ENCODE assay signal across 8 mouse cellular contexts in the genomic region with DNA sequence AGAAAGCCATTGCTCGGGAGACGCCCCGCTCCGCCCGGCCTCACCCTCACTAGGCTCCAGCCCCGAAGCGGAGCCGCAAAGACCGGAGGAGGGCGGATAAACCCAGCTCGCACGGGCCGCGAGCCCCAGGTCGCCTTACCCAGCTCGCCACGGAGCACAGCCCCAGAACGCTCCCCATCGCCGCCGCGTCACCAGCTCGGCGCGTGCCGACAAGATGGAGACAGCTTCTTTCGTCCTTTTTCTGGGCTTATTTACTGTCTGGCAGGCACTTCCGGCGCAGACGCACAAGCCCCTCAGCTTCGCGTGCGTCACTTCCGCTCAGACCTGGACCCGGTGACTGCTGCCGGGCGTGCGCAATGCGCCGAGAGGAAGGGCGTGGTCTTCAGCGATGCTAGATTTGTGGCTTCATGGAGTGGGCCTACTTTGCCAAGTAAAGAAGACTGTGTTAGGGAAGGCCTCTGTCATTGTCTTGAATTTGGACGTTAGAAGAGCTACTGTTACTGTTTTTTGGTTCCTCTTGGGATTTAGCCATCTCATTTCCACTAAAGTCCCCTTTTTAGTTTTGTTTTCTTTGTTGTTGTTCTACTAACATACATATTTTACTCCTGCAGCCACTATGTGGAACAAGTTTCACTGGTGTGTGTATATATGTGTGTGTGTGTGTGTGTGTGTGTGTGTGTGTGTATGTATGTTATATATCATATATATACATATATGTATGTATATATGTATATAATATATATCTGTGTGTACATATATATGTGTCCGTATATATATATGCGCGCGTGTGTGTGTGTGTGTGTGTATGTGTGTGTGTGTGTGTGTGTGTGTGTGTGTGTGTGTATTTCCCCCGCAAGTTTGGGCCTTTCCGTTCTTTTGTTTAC. TPM values are rescaled to one million over a fixed set of nuclear protein-coding genes. Genes with fewer than 3 reads are reported as not detected.
A peak's percentile ranks its signal among the peaks of the same experiment; 100 is the strongest.
DNase-seq lines count a peak whose midpoint lies in the region; ATAC-seq and TF ChIP-seq lines count a peak whose summit lies in the region.

A gene (minus strand): TSS at position 313 of the 884 bp plus-strand sequence.

- H3K27me3 ChIP-seq in hindbrain, postnatal 0 days (ENCODE audit: insufficient read depth, low read length) = no peaks in the 10 kb centered on the region

- 12% methylated on average over 49 of the region's 49 CpGs for WGBS in hindbrain, postnatal 0 days

- peak; percentile 97 for DNase-seq in ZHBTc4 (ENCODE audit: low read depth, low spot score)
- DNase-seq in gastrocnemius, adult 2 months = peak; percentile 97
- peak; percentile 99 for DNase-seq in hindbrain, postnatal 0 days (ENCODE audit: low spot score)
- peak; percentile 94 for DNase-seq in left cerebral cortex, adult 2 months (ENCODE audit: extremely low spot score in 1 of 2, low spot score in 2 of 2)
- DNase-seq in right cerebral cortex, adult 2 months (ENCODE audit: low spot score in 2 of 2) = peak; percentile 95 to 96
- peak; percentile 95 for DNase-seq in urinary bladder, postnatal 14 days (ENCODE audit: low spot score)

- intact Hi-C loops in gastrocnemius, adult 2 months (cut with DNase I) = loop anchor here (1.0 kb wide), 1 partner anchor 46 kb away; a partner anchor contains a TSS
- intact Hi-C loops in left cerebral cortex, adult 2 months (cut with DNase I) = loop anchor here (5.0 to 10.0 kb wide), 2 partner anchors 100 to 722 kb away; a partner anchor contains a TSS

- H3K4me1 ChIP-seq in hindbrain, postnatal 0 days (ENCODE audit: insufficient read depth, low read length) = peaks cover 20% of the 10 kb centered on the region

- ATAC-seq in common myeloid progenitor, adult 5-6 weeks (replicated peaks; ENCODE audit: low read depth, poor library complexity, severe bottlenecking) = peak; percentile 99
- peak; percentile 100 for ATAC-seq in hindbrain, postnatal 0 days
- ATAC-seq in megakaryocyte, adult 5-6 weeks (ENCODE audit: poor library complexity, severe bottlenecking) = peak; percentile 97

- H3K9ac ChIP-seq in hindbrain, postnatal 0 days (replicated peaks; ENCODE audit: low read length) = peak within 1 kb of the TSS; percentile 94

- peak within 1 kb of the TSS; percentile 75 for H3K4me3 ChIP-seq in gastrocnemius, adult 2 months
- peak within 1 kb of the TSS; percentile 98 for H3K4me3 ChIP-seq in hindbrain, postnatal 0 days (ENCODE audit: low read length)
- H3K4me3 ChIP-seq in left cerebral cortex, adult 2 months = peak within 1 kb of the TSS; percentile 91

- no peaks in the 10 kb centered on the region for H3K36me3 ChIP-seq in hindbrain, postnatal 0 days (ENCODE audit: insufficient read depth, low read length)

- no peaks in the 10 kb centered on the region for H3K9me3 ChIP-seq in hindbrain, postnatal 0 days (ENCODE audit: low read length)

- H3K4me2 ChIP-seq in hindbrain, postnatal 0 days (ENCODE audit: low read depth, low read length) = peak within 1 kb of the TSS; percentile 84

- peak within 1 kb of the TSS; percentile 96 for H3K27ac ChIP-seq in gastrocnemius, adult 2 months
- peak within 1 kb of the TSS; percentile 98 for H3K27ac ChIP-seq in hindbrain, postnatal 0 days
- peak within 1 kb of the TSS; percentile 95 for H3K27ac ChIP-seq in left cerebral cortex, adult 2 months

- TF ChIP-seq CTCF in gastrocnemius, adult 2 months (IDR thresholded peaks at IDR 0.05) = no peak
- no peak for TF ChIP-seq CTCF in hindbrain, postnatal 0 days (IDR thresholded peaks at IDR 0.05; ENCODE audit: low read depth)
- TF ChIP-seq CTCF in left cerebral cortex, adult 2 months (IDR thresholded peaks at IDR 0.05) = no peak

RNA-seq across cellular contexts. Expression of the gene that starts here (rescaled TPM):
- 59.5 and 83.8 TPM in 2 replicates for total RNA-seq in common myeloid progenitor, adult 5-6 weeks (2017)
- total RNA-seq in gastrocnemius, adult 2 months (2021) = 100 to 1,000 TPM; 180 to 183 TPM
- total RNA-seq in hindbrain, postnatal 0 days (2014; rRNA removed) = 323 and 327 TPM in 2 replicates
- 462 and 470 TPM in 2 replicates for polyA plus RNA-seq in hindbrain, postnatal 0 days (2015; fragmentation: Nextera tagmentation; extraction: Ambion mirVana)
- total RNA-seq in left cerebral cortex, adult 2 months (2021) = 1,000 to 10,000 TPM in 1 of 2 experiments, 100 to 1,000 TPM in 1; 891 to 1,047 TPM
- 113 and 129 TPM in 2 replicates for total RNA-seq in megakaryocyte, adult 5-6 weeks (2015)
- total RNA-seq in megakaryocyte, adult 5-6 weeks (2017) = 102 and 108 TPM in 2 replicates

Comparison
In these comparisons a context has a peak if more than half of its experiments do, and no peak if none do; other contexts are left out.
1. Peak in every context shown above with its lines: DNase-seq, ATAC-seq, H3K4me3 ChIP-seq and H3K27ac ChIP-seq.